Mouse (Mus musculus) cortical plate, adult 2 months (tissue): ENCODE measurements around the gene Taf8.

Experiments used
- CTCF ChIP-seq: fragments of 200-500 bp; IDR thresholded peaks from 2 replicates; pipeline ENCODE4 v1.5.1; 2011; ENCODE audit warnings: mild to moderate bottlenecking, control low read depth, low read length; ENCODE audit not compliant: insufficient read depth; ENCODE audit errors: extremely low read depth
- POLR2A ChIP-seq: fragments of 200-500 bp; IDR thresholded peaks from 2 replicates; pipeline ENCODE4 v1.6.1; 2011; ENCODE audit warnings: mild to moderate bottlenecking, low read length, control low read depth; ENCODE audit not compliant: insufficient read depth; ENCODE audit errors: extremely low read depth

DNA sequence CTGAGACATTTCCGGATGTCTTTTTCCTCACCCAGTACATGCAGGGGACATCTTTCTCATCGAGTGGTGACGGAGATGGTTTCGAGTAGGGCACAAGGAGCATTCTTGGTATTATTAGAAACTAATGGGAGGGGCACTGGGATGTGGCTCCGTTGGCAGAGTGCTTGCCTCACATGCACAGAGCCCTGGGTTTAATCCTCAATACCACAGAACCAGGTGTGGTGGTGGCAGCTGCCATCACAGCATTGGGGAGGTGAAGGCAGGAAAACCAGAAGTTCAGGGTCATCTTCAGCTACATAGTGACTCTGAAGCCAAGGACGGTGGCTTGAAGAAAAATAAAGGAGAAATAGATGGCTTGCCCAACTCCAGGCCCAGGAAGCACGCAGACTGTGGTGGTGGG, 39.9 kb downstream of the Taf8 start:
- TF ChIP-seq CTCF: no peak
- TF ChIP-seq POLR2A: no peak
